Mouse (Mus musculus): ENCODE data around the gene Tmem130. TPM values are rescaled to one million over a fixed set of nuclear protein-coding genes. Genes with fewer than 3 reads are reported as not detected.
"Not testable (repeated sequence)": the region's sequence is repeated elsewhere in the genome, so short reads cannot be mapped to it uniquely, and the experiment has no call there.

Gene Tmem130
- polyA plus RNA-seq, 1 experiment from 2014 or later: 0.86 TPM

DNA sequence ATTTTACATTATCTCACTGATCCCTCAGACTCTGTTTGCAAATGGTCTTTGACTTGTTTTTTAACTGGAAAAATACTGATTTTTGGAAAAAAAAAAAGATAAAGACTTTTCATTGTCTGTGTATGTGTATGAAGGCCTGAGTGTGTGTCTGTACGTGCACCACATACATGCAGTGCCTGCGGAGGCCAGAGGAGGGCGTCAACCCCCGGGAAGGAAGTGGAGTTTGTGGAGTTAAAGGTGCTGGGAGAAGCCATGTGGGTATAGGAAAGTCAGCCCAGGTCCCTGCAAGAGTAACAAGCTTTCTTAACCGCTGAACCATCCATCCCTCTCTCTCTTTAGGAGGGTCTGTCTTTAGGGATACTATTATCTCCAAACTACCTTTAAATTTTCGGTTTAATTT, 11.6 kb upstream of the Tmem130 start:
- WGBS: 92% methylated on average over 6 of the region's 6 CpGs
- Histone ChIP-seq H3K4me1 (replicated peaks; ENCODE audit: control insufficient read depth, insufficient read depth, low read length) (peaks cover 9% of the 10 kb centered on the region), H3K9me3 (ENCODE audit: control insufficient read depth, low read length) (no peaks in the 10 kb centered on the region), H3K27ac (ENCODE audit: low read depth, low read length) (no peak overlapping the region), H3K4me3 (ENCODE audit: low read depth, low read length) (no peak overlapping the region), H3K4me2 (no peak overlapping the region), H3K36me3 (ENCODE audit: control insufficient read depth, insufficient read depth, low read length) (peaks cover 26% of the 10 kb centered on the region), H3K27me3 (replicated peaks; ENCODE audit: control insufficient read depth, insufficient read depth, low read length) (no peaks in the 10 kb centered on the region), H3K9ac (ENCODE audit: low read depth, low read length) (no peak overlapping the region)
- ATAC-seq (replicated peaks; ENCODE audit: low FRiP score) (no peak), DNase-seq (ENCODE audit: low spot score) (no peak)

DNA sequence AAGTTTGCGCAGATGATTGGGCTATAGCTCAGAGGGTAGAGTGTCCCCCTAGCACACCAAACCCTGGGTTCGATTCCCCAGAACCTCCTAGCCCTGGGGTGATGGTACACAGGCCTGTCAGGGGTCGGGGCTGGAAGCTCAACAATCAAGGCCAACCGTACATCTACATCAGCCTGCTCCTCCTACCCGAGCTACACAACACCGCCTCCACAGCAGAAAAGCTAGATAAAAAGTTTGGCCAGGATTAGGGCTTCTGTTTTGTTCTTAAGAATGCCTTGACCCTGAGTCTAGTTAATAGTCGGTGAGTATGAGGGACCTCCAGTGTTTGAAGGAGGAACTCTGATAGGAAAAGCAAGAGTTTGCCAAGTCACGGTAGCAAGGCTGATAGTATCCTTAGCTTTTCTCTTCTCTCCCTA, 7.5 kb upstream of the Tmem130 start:
- peak overlapping the region; percentile 79 for H3K4me3 ChIP-seq (ENCODE audit: low read depth, low read length)
- WGBS: 19% methylated on average over 8 of the region's 8 CpGs
- peak overlapping the region; percentile 71 for H3K4me2 ChIP-seq
- H3K36me3 ChIP-seq (ENCODE audit: control insufficient read depth, insufficient read depth, low read length): peaks cover 17% of the 10 kb centered on the region
- H3K27ac ChIP-seq (ENCODE audit: low read depth, low read length): peak overlapping the region; percentile 86
- ATAC-seq (replicated peaks; ENCODE audit: low FRiP score): peak; percentile 16
- no peak for DNase-seq (ENCODE audit: low spot score)
- no peaks in the 10 kb centered on the region for H3K9me3 ChIP-seq (ENCODE audit: control insufficient read depth, low read length)
- peak overlapping the region; percentile 93 for H3K9ac ChIP-seq (ENCODE audit: low read depth, low read length)
- peaks cover 9% of the 10 kb centered on the region for H3K4me1 ChIP-seq (replicated peaks; ENCODE audit: control insufficient read depth, insufficient read depth, low read length)
- no peaks in the 10 kb centered on the region for H3K27me3 ChIP-seq (replicated peaks; ENCODE audit: control insufficient read depth, insufficient read depth, low read length)

DNA sequence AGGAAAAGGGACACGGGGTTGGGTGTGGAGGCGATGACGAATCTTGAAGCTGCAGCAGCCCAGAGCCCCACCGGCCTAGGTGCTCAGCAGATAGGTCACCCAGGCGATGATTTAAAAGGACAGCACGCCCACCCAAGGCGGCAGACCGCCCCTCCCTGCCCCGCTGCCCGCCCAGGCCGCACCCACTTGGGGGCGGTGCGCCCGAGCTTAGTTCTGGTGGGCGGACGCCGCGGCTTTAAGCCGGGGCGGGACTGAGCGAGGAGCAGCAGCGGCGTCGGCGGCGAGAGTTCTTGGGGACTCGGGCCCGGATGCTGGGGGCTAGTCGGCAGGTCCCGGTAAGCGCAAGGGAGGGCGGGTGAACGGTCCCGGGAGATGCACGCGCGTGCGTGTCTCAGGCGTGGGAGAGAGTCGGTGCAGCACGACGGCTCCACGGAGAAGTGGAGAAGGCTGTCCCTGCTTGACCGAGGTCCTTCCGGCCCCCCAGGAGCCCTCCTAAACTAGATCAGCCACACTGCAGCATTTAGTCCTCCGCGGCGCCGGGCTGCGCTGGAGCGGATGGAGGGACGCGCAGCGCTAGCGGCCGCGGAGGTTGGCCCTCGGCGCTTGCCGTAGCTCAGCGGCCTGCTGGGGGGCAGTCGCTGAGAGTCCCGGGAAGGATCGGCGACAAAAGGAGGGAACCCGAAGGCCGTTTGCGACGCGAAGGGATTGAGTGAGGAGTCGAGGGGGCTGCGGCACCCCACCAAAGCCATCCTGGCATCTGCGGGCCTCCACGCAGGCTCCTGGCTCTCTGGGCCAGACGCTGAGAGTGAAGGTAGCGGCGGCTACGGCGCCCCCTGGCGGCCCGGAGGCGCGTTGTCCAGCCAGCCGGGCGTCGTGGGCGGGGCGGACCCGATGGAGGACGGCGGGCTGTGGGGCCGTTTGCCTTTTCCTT, 6.6 kb upstream of the Tmem130 start:
- peak; percentile 89 for ATAC-seq (replicated peaks; ENCODE audit: low FRiP score)
- Histone ChIP-seq H3K27me3 (replicated peaks; ENCODE audit: control insufficient read depth, insufficient read depth, low read length) (no peaks in the 10 kb centered on the region), H3K4me2 (peak overlapping the region; percentile 71), H3K9ac (ENCODE audit: low read depth, low read length) (peak overlapping the region; percentile 93), H3K4me1 (replicated peaks; ENCODE audit: control insufficient read depth, insufficient read depth, low read length) (peaks cover 9% of the 10 kb centered on the region), H3K4me3 (ENCODE audit: low read depth, low read length) (peak overlapping the region; percentile 79), H3K9me3 (ENCODE audit: control insufficient read depth, low read length) (no peaks in the 10 kb centered on the region), H3K27ac (ENCODE audit: low read depth, low read length) (peak overlapping the region; percentile 86), H3K36me3 (ENCODE audit: control insufficient read depth, insufficient read depth, low read length) (peaks cover 13% of the 10 kb centered on the region)
- WGBS: under 1% methylated on average over 91 of the region's 92 CpGs
- DNase-seq (ENCODE audit: low spot score): peak; percentile 90

DNA sequence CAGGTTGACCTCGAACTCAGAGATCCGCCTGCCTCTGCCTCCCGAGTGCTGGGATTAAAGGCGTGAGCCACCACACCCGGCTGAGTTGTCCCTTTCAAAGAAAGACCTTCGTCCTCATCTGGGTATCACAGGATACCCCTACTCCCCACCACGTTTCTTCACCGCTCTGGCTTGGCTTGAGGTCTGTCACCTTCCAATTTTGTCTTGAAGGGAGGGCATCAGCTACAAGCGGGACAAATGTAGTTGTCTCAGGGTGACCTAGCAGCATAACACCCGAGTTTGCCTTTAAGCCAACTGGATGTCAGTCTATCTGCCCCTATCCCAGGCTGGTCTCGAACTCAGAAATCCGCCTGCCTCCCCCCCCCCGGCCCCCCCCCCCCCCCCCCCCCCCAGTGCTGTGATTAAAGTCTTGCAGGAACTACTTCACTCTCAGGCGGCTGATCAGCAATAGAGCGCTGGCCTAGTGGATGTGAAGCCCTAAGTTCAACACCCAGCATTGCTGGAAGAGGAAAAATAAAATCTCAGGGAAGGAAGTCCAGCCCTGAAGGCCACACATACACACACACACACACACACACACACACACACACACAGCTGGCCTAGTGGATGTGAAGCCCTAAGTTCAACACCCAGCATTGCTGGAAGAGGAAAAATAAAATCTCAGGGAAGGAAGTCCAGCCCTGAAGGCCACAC, 5.6 kb upstream of the Tmem130 start, which contains the start of gene Trrap:
Gene Trrap, plus strand, starts transcription at position 627 of the 693 bp plus-strand sequence.
- not testable (repeated sequence) for ATAC-seq (replicated peaks; ENCODE audit: low FRiP score); DNase-seq (ENCODE audit: low spot score); H3K9me3 ChIP-seq (ENCODE audit: control insufficient read depth, low read length); H3K27me3 ChIP-seq (replicated peaks; ENCODE audit: control insufficient read depth, insufficient read depth, low read length); H3K4me1 ChIP-seq (replicated peaks; ENCODE audit: control insufficient read depth, insufficient read depth, low read length)
- Histone ChIP-seq H3K36me3 (ENCODE audit: control insufficient read depth, insufficient read depth, low read length) (peaks cover 11% of the 10 kb centered on the region), H3K4me2 (peak within 1 kb of the TSS; percentile 71), H3K27ac (ENCODE audit: low read depth, low read length) (peak within 1 kb of the TSS; percentile 86), H3K9ac (ENCODE audit: low read depth, low read length) (peak within 1 kb of the TSS; percentile 93), H3K4me3 (ENCODE audit: low read depth, low read length) (peak within 1 kb of the TSS; percentile 79)
- 76% methylated on average over 15 of the region's 15 CpGs for WGBS

DNA sequence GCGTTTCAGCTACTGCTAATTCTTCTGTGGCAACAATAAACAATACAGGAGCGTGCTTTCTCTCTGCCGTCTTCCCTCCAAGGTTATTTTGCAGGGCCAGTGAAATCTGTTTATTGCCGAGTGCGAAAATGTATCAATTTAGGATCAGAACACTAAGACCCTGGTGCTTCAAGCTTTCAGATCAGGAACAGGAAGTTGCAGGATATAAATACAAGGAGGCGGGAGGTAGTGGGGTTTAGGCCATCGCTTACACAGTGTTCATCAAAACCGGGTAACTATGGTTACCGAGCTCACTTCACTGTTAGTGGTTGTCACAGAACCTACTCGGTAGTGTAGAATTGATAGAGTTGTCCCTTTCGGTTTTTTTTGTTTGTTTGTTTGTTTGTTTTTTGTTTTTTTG, 5.0 kb upstream of the Tmem130 start:
- ATAC-seq (replicated peaks; ENCODE audit: low FRiP score) (no peak), DNase-seq (ENCODE audit: low spot score) (no peak)
- H3K4me2 ChIP-seq: no peak overlapping the region
- H3K4me1 ChIP-seq (replicated peaks; ENCODE audit: control insufficient read depth, insufficient read depth, low read length): peaks cover 9% of the 10 kb centered on the region
- H3K9ac ChIP-seq (ENCODE audit: low read depth, low read length): no peak overlapping the region
- peaks cover 7% of the 10 kb centered on the region for H3K36me3 ChIP-seq (ENCODE audit: control insufficient read depth, insufficient read depth, low read length)
- 80% methylated on average over 11 of the region's 11 CpGs for WGBS
- no peak overlapping the region for H3K4me3 ChIP-seq (ENCODE audit: low read depth, low read length)
- H3K27me3 ChIP-seq (replicated peaks; ENCODE audit: control insufficient read depth, insufficient read depth, low read length): peaks cover 10% of the 10 kb centered on the region
- H3K9me3 ChIP-seq (ENCODE audit: control insufficient read depth, low read length): no peaks in the 10 kb centered on the region
- no peak overlapping the region for H3K27ac ChIP-seq (ENCODE audit: low read depth, low read length)

DNA sequence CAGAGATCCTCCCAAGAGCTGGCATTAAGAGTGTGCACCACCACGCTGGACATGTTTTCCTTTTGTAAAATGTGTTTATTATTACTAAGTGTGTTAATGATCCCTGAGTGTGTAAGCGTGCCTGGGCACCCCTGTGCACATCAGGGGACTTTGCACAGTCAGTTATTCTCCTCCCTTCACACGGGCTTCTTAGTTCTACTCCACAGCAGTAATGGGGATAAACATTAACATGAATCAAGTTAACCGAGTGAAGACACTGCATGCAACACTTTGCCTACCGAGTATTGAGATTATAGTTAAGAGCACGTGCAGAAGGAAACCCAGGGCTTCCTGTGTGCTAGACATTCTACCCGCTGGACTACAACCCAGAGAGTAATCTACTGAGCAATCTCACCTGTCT, 4.4 kb upstream of the Tmem130 start:
- H3K4me1 ChIP-seq (replicated peaks; ENCODE audit: control insufficient read depth, insufficient read depth, low read length): peaks cover 9% of the 10 kb centered on the region
- 72% methylated on average over 7 of the region's 7 CpGs for WGBS
- H3K4me2 ChIP-seq: no peak overlapping the region
- H3K27ac ChIP-seq (ENCODE audit: low read depth, low read length): no peak overlapping the region
- peaks cover 2% of the 10 kb centered on the region; the same call in 1 of the 2 replicates for H3K36me3 ChIP-seq (ENCODE audit: control insufficient read depth, insufficient read depth, low read length)
- no peak overlapping the region for H3K9ac ChIP-seq (ENCODE audit: low read depth, low read length)
- H3K27me3 ChIP-seq (replicated peaks; ENCODE audit: control insufficient read depth, insufficient read depth, low read length): peaks cover 16% of the 10 kb centered on the region
- H3K9me3 ChIP-seq (ENCODE audit: control insufficient read depth, low read length): no peaks in the 10 kb centered on the region
- DNase-seq (ENCODE audit: low spot score): no peak
- no peak for ATAC-seq (replicated peaks; ENCODE audit: low FRiP score)
- no peak overlapping the region for H3K4me3 ChIP-seq (ENCODE audit: low read depth, low read length)

DNA sequence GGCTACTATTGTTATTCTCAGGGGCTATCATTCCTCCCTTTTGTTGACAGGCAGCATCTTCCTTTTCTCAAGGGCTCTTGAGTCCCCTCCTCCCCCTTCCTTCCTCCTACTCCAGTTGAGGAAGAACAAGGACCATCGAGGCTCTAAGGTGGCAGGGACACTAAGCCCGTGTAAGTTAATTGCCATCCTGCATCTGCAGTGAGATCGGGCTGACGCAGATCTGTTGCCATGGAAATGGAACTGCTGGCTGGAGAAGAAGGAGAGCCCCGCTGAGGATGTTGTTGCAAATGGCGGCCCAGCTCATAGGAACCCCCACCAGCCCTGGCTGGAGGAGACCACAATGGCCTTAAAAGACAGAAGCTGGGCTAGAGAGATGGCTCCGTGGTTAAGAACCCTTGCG, 3.2 kb downstream of the Tmem130 start:
- Histone ChIP-seq H3K9ac (ENCODE audit: low read depth, low read length) (no peak overlapping the region), H3K27me3 (replicated peaks; ENCODE audit: control insufficient read depth, insufficient read depth, low read length) (peaks cover 21% of the 10 kb centered on the region), H3K4me3 (ENCODE audit: low read depth, low read length) (no peak overlapping the region), H3K36me3 (ENCODE audit: control insufficient read depth, insufficient read depth, low read length) (no peaks in the 10 kb centered on the region), H3K4me2 (no peak overlapping the region), H3K4me1 (replicated peaks; ENCODE audit: control insufficient read depth, insufficient read depth, low read length) (no peaks in the 10 kb centered on the region), H3K9me3 (ENCODE audit: control insufficient read depth, low read length) (no peaks in the 10 kb centered on the region), H3K27ac (ENCODE audit: low read depth, low read length) (no peak overlapping the region)
- ATAC-seq (replicated peaks; ENCODE audit: low FRiP score): no peak
- WGBS: 23% methylated on average over 8 of the region's 8 CpGs
- DNase-seq (ENCODE audit: low spot score): no peak

DNA sequence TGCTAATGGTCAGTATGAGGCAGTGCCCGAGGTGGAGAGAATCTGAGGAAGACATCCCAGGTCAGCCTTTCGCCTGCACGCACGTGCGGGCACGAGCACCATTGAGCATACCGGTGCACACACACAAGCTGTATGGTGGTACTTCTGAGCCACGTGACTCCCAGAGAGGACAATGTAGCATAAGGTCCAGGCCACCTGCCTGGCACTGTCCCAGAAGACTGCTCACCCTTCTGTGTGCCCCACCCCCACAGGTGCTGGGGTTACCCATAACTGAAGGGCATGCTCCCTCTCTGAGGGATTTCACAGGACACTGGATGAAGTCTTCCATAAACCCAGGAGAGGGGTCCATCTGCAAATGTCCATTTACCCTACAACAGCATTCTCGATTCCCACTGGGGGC, 4.2 kb downstream of the Tmem130 start:
- WGBS: 86% methylated on average over 9 of the region's 9 CpGs

More for the DNA sequence above, 4.2 kb downstream of the Tmem130 start:
- H3K36me3 ChIP-seq (ENCODE audit: control insufficient read depth, insufficient read depth, low read length): no peaks in the 10 kb centered on the region
- no peak overlapping the region for H3K4me3 ChIP-seq (ENCODE audit: low read depth, low read length)
- peaks cover 17% of the 10 kb centered on the region for H3K27me3 ChIP-seq (replicated peaks; ENCODE audit: control insufficient read depth, insufficient read depth, low read length)
- H3K27ac ChIP-seq (ENCODE audit: low read depth, low read length): no peak overlapping the region
- no peak overlapping the region for H3K4me2 ChIP-seq
- no peaks in the 10 kb centered on the region for H3K9me3 ChIP-seq (ENCODE audit: control insufficient read depth, low read length)
- DNase-seq (ENCODE audit: low spot score): no peak
- ATAC-seq (replicated peaks; ENCODE audit: low FRiP score): no peak
- H3K4me1 ChIP-seq (replicated peaks; ENCODE audit: control insufficient read depth, insufficient read depth, low read length): no peaks in the 10 kb centered on the region; the same call in 1 of the 2 replicates
- H3K9ac ChIP-seq (ENCODE audit: low read depth, low read length): no peak overlapping the region
